Mouse (Mus musculus): ENCODE measurements around the gene Clec1a.

Gene Clec1a

DNA sequence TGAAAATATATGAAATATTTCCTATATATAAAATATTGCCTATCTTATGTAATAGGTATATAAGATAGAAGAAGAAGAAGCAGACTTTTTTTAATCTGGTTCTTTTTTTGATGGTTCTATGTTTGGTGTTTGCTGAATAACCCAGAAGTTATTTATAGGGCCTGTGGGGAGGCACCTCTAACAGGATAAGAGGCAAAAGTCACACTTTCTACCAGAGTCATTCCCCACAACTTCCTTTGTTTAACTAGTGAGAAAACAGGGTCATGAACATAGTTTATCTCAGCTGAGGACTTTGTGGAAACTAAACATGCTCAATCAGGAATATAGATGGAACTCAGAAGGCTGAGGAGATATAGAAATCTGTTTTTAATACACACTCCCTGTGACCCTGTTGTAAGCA is 45.8 kb downstream of the Clec1a start:
- DNase-seq (ENCODE audit: low spot score): no peak

DNA sequence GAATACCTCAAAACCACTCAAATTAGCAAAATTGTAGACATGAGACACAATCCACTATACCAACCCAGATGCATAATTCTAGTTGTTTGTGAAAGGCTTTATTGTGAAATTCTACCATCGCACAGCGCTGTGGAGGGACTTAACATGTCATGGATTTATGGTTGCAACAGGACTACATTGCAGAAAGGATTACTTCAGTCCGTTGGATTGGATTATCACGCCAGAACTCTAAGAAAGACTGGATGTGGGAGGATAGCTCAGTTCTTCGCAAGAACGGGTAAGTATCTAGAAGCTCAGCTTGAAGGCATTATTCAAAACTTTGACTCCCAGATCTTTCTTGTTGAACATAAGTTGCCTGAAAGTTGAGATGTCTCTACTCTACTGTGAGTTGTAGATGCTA is 48.4 kb downstream of the Clec1a start:
- no peak for DNase-seq (ENCODE audit: low spot score)

DNA sequence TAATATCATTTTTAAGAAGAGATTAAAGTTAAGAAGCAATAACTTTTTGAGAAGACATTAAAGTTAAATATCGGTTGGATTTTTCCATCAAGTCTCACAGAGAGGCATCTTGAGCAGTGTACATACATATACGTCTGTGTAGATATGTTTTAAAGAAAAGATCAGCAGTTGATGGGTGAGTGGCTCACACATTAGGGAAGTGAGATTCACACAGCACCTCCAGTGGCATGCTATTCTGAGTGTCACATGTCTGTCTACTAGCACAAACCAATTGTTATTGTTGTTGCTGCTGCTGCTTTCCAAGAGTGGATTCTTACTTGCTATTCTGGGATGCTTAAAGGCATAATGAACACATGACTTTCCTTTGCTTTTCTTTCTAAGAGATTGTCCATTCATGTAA is 49.4 kb downstream of the Clec1a start:
- DNase-seq (ENCODE audit: low spot score): no peak

DNA sequence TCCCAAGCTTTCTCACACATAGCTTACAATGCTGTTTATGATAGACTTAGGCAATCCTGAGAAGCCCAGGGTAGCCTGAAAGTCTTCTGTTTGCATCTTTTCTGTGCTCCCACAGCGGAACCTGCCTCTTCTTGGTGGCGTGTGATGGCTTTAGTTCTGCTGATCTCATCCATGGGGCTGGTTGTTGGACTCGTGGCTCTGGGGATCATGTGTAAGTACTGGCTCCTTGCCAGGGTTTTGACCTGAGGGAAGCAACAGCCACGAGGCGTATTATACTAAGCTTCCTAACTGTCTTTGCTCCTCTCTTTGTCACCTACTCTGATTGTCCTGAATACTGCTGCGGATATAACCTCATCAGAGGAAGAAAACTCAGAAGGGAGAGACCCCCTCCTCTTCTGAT is 51.9 kb downstream of the Clec1a start:
- DNase-seq (ENCODE audit: low spot score): no peak

DNA sequence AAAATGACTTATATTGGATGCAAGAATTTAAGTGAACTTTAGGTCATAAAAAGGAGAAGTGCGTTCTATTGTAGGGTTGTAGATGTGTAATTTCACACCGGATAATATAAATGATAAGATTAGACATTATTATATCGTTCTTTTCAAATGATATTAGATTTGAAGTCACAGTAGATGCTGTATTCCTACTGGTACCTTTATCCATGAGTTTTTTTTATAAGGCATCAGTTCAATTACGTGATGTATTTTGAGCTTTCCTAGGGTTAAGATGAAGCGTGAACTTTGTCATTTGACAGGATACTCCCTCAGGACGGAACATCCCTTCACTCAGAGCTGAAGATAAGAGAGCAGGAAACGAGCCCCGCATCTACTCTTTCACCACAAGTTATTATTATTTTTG is 54.8 kb downstream of the Clec1a start, which contains the start of gene Clec1b:
Gene Clec1b, plus strand, starts transcription at position 301 of the 400 bp plus-strand sequence.
- no peak for DNase-seq (ENCODE audit: low spot score)

DNA sequence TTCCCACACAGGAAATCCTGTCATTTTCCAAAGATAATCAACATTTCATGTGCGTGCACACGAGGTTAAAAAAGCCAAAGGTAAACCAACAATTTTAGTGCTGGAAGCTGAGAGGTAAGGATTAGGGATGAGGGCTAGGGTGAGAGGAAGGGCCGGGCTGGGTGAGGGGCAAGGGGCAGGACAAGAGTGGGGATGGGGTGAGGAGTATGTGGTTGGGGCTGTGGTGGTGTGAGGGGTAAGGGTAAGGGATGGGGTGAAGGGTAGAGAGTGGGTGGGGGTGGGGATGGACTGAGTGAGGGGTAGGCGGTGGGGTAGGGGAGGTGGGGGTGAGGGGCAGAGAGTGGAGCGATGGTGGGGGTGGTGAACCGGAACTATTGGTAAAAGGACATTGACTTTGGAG is 58.1 kb downstream of the Clec1a start:
- DNase-seq (ENCODE audit: low spot score): no peak

DNA sequence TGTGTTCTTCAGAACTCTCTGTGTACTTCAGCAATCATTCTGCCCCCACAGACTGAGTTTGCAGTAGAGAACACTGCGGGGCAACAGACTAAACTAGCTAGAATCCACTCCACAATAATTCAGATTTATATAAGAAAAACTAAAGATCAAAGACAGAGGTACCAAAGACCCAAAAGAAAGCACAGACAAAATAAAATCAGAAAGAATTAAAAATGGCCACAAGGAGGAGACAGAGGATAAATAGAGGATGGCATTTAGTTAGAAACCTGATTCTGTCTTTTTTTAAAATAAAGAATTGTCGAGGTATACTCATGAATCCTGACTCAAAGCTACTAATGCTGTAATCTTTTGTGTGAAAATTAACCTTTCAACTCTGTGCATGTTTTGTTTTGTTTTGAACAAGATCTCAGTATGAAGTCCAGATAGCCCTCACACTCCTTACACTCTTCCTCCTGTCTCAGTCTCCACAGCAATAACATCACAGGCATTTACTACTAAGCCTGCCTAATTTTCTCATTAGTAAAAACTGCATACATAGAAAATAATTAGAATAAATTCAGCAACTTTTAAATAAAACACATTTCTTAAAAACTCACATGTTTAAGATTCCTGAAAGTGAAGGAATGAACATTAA is 58.6 kb downstream of the Clec1a start:
- DNase-seq (ENCODE audit: low spot score): no peak

DNA sequence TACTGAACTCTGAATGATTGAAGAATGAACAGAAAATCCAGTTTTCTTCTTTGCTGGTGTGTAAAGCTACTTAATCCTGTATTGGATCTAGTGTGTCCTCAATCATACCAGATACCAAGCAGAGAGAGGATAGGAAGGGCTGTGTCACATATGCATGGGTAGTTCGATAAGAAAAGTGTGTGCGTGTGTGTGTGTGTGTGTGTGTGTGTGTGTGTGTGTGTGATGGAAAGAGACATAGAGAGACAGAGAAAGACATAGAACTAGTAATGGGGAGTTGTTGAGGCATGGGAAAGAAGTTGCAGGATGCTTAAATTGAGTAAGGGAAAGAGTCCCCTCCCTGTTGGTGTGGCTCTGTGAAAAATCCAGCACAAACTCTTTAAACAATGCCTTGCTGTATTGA is 66.0 kb downstream of the Clec1a start, which contains the start of gene Clec12b:
Gene Clec12b, minus strand, starts transcription at position 101 of the 400 bp plus-strand sequence.
- DNase-seq (ENCODE audit: low spot score): no peak

DNA sequence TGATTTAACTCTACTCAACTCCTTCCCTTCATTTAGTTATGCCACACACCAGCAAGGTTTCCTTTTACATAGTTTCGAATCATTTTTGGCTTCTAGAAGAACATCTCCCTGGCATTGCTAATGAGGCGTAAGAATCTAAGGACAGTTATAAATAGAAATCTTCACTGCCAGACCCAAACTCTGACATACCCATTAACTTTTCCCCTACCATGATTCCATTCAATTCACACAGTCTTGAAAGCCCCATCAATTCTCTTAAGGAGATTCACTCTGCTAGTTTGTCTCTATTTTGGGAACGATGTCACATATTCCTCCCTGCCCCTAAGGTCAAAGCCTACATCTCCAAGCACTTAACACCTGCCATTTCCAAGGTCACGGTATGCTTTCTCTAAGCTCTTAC is 66.8 kb downstream of the Clec1a start:
- DNase-seq (ENCODE audit: low spot score): no peak

DNA sequence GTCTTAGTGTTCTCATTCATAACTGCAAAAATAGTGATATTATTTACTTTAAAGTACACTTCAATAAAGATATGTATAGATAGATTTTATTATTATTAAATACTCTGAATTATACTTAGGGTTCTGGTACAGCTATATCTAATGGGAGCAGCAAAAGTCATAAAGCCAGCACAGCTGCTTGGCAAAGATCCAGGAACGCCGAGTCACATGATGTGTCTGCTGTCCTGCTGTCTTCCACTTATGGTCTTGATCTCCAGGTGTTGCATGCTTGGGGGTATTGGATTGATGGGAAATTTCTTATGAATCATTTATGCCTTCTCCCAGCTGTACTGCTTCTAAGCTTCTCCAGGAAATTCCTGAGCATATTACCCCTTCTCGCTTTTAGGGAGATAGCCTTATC is 68.3 kb downstream of the Clec1a start:
- DNase-seq (ENCODE audit: low spot score): no peak

DNA sequence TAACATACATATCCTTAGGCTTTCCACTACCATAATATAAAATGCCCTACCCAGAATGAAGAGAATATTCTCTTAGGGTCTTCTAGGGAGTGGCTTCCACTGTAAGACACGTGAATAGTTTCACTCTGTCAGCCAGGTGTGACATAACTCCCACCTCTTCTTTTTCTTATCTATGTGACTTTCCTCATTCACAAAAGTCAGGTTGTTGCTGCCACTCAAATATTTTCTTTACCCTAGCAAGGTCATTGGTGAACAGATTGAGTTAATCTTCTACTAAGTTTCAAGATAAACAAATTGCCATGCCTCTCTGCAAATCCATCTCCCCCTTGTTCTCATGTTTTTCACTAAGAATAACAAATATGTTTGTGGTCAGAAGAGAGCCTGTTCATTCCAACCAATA is 70.1 kb downstream of the Clec1a start:
- no peak for DNase-seq (ENCODE audit: low spot score)

DNA sequence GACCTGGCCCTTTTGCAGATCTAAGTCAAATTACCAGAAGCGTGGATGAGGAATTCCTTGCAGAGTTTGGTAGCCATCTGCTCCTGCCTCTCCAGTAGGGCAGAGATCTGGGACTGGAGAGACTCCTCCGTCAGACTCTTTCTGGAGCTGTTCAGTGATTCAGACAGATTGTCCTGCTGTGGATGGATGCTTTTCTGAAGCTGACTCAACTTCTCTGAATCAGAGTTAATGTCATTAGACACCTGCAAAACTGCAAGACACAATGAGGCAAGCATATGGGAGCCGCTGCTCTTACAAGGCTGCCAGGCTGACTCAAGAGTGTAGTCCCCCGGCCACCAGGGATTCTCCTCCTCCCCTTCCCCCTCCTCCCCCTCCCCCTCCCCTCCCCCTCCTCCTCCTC is 71.3 kb downstream of the Clec1a start:
- no peak for DNase-seq (ENCODE audit: low spot score)

DNA sequence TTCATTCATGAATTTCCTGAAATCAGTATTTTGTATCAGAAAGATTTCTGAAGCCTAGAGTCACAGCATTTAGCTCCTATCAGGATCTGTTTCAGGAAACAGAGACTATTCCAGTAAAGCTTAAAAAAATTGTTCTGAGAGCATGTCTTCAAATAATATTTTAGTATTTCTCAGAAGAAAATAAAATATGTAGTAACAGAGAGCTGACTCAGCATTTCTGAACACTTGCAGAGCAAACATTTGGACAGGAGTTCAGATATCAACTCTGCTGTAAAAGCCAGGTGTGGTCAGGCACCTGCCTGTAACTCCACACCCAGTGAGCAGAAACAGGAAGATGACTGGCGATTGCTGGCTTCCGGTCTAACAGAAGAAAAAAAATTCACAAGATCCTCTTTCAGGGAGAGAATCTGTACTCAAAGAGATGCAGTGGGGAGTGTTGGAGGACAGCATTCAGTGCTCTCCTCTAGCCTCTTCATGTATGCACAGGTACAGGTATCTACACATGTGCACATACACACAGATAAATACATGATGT is 76.8 kb downstream of the Clec1a start:
- no peak for DNase-seq (ENCODE audit: low spot score)
